Mouse (Mus musculus) liver, embryonic 14.5 days (tissue): ENCODE results near the gene Piga.
A peak's percentile ranks its signal among the peaks of the same experiment; 100 is the strongest.

Experiments used
- CTCF ChIP-seq: IDR thresholded peaks from 2 replicates; pipeline ENCODE4 v1.5.1; 2016; ENCODE audit warnings: antibody characterized with exemption, low read depth, control low read depth
- EP300 ChIP-seq: IDR thresholded peaks from 2 replicates; pipeline ENCODE4 v1.6.1; 2016; ENCODE audit warnings: antibody characterized with exemption, low read depth

DNA sequence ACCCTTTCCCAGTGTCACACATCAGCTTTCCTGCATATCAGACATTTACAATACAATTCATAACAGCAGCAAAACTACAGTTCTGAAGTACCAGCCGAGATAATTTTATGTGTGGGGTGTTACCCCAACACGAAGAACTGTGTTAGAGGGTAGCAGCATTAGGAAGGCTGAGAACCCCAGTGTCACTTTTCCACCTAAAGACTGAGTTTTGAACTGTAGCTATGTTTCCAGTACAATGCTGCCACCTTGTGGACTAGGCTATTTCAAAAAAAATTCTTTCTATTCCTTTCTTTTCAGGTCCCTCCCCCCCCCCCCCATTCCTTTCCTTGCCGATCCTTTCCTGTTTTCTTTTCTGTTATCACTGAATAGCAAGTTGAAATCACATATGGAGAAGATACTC, 29.6 kb downstream of the Piga start:
- TF ChIP-seq CTCF (peak; percentile 51), EP300 (no peak)
